9 mouse cellular contexts compared by ENCODE assay signal in genomic region chr6:91147152-91147770, GRCm38 (mm10). TPM values are rescaled to one million over a fixed set of nuclear protein-coding genes. Genes with fewer than 3 reads are reported as not detected.
A peak's percentile ranks its signal among the peaks of the same experiment; 100 is the strongest.
DNase-seq lines count a peak whose midpoint lies in the region; ATAC-seq and TF ChIP-seq lines count a peak whose summit lies in the region.
"Had no signal": no experiment of that assay in that cellular context is flagged by ENCODE, and none has a peak within 500 bp of the region (broad histone marks: within the 10 kb centered on the region; RNA-seq: fewer than 3 reads in every experiment).

No protein-coding gene starts in this region.

- peak overlapping the region; percentile 20 for H3K4me2 ChIP-seq in hindbrain, embryonic 13.5 days
- H3K4me2 ChIP-seq in stomach, postnatal 0 days (replicated peaks; ENCODE audit: low read depth): no peak overlapping the region
- H3K4me2 ChIP-seq: lung, embryonic 15.5 days had no signal

- peaks cover 18% of the 10 kb centered on the region for H3K4me1 ChIP-seq in embryonic facial prominence, embryonic 10.5 days
- peaks cover 39% of the 10 kb centered on the region for H3K4me1 ChIP-seq in hindbrain, embryonic 13.5 days (replicated peaks)
- no peaks in the 10 kb centered on the region for H3K4me1 ChIP-seq in stomach, postnatal 0 days (replicated peaks; ENCODE audit: control insufficient read depth, insufficient read depth)
- H3K4me1 ChIP-seq: lung, embryonic 15.5 days had no signal

- no peaks in the 10 kb centered on the region for H3K9me3 ChIP-seq in embryonic facial prominence, embryonic 10.5 days
- no peaks in the 10 kb centered on the region for H3K9me3 ChIP-seq in hindbrain, embryonic 13.5 days
- no peaks in the 10 kb centered on the region for H3K9me3 ChIP-seq in stomach, postnatal 0 days (ENCODE audit: control insufficient read depth, low read length)
- H3K9me3 ChIP-seq: lung, embryonic 15.5 days had no signal

- 92% methylated on average over 2 of the region's 2 CpGs for WGBS in embryonic facial prominence, embryonic 10.5 days
- 65% methylated on average over 2 of the region's 2 CpGs for WGBS in hindbrain, embryonic 13.5 days
- 72% methylated on average over 2 of the region's 2 CpGs for WGBS in stomach, postnatal 0 days

- H3K27ac ChIP-seq in layer of hippocampus, adult 2 months: peak overlapping the region; percentile 51; the same call in 1 of the 2 replicates
- 0 out of 2 replicates have a peak overlapping the region, but pooled peaks have one; percentile 36 for H3K27ac ChIP-seq in embryonic facial prominence, embryonic 10.5 days (replicated peaks)
- H3K27ac ChIP-seq in hindbrain, embryonic 13.5 days: peak overlapping the region; percentile 94
- no peak overlapping the region for H3K27ac ChIP-seq in stomach, postnatal 0 days (replicated peaks)
- H3K27ac ChIP-seq: lung, embryonic 15.5 days had no signal

- H3K9ac ChIP-seq in hindbrain, embryonic 13.5 days: no peak overlapping the region
- no peak overlapping the region for H3K9ac ChIP-seq in stomach, postnatal 0 days (ENCODE audit: low read length)
- H3K9ac ChIP-seq: lung, embryonic 15.5 days had no signal

- H3K4me3 ChIP-seq in layer of hippocampus, adult 2 months: no peak overlapping the region
- H3K4me3 ChIP-seq in embryonic facial prominence, embryonic 10.5 days: no peak overlapping the region
- H3K4me3 ChIP-seq in hindbrain, embryonic 13.5 days: no peak overlapping the region
- no peak overlapping the region for H3K4me3 ChIP-seq in stomach, postnatal 0 days (ENCODE audit: low read depth, low read length)
- H3K4me3 ChIP-seq: lung, embryonic 15.5 days had no signal

- peak; percentile 84 for ATAC-seq in hindbrain, embryonic 13.5 days (ENCODE audit: low FRiP score)
- no peak for ATAC-seq in monocyte, adult 5-6 weeks (replicated peaks; ENCODE audit: insufficient number of reproducible peaks, low FRiP score, low TSS enrichment, poor library complexity, severe bottlenecking)
- ATAC-seq in stomach, postnatal 0 days (ENCODE audit: low FRiP score, low TSS enrichment): no peak

- 0 out of 2 replicates have a peak, but pooled peaks cover 6% of the 10 kb centered on the region for H3K27me3 ChIP-seq in embryonic facial prominence, embryonic 10.5 days (replicated peaks; ENCODE audit: low read depth, poor library complexity, severe bottlenecking)
- no peaks in the 10 kb centered on the region for H3K27me3 ChIP-seq in hindbrain, embryonic 13.5 days
- no peaks in the 10 kb centered on the region for H3K27me3 ChIP-seq in stomach, postnatal 0 days (ENCODE audit: control insufficient read depth, insufficient read depth, low read length)
- H3K27me3 ChIP-seq: lung, embryonic 15.5 days had no signal

- no peaks in the 10 kb centered on the region for H3K36me3 ChIP-seq in embryonic facial prominence, embryonic 10.5 days (replicated peaks)
- no peaks in the 10 kb centered on the region for H3K36me3 ChIP-seq in hindbrain, embryonic 13.5 days
- H3K36me3 ChIP-seq in stomach, postnatal 0 days (ENCODE audit: control insufficient read depth, insufficient read depth, low read length): no peaks in the 10 kb centered on the region
- H3K36me3 ChIP-seq: lung, embryonic 15.5 days had no signal

- no peak for DNase-seq in layer of hippocampus, adult 2 months (ENCODE audit: low spot score in 2 of 2)
- DNase-seq in layer of hippocampus, postnatal 36 days: no peak
- DNase-seq in embryonic facial prominence, embryonic 10.5 days (ENCODE audit: low spot score): no peak
- DNase-seq in retina, embryonic 14.5 days (ENCODE audit: low spot score): peak; percentile 70
- no peak for DNase-seq in kidney, postnatal 14 days
- no peak for DNase-seq in stomach, postnatal 0 days (ENCODE audit: low spot score)

- TF ChIP-seq CTCF in layer of hippocampus, adult 2 months (conservative IDR thresholded peaks at IDR 0.05): no peak
- TF ChIP-seq CTCF in stomach, postnatal 0 days (IDR thresholded peaks at IDR 0.05; ENCODE audit: low read depth): no peak

- no peak for TF ChIP-seq EP300 in stomach, postnatal 0 days (optimal IDR thresholded peaks at IDR 0.05)

RNA-seq across cellular contexts. Expression of gene Hdac11, which starts 9.2 kb away (rescaled TPM):
- total RNA-seq in layer of hippocampus, adult 2 months (2021): 100 to 1,000 TPM; 154 to 156 TPM
- total RNA-seq in layer of hippocampus, postnatal 36 days (2021): 100 to 1,000 TPM; 143 to 159 TPM
- 8.6 and 9.8 TPM in 2 replicates for polyA plus RNA-seq in embryonic facial prominence, embryonic 10.5 days (2016; fragmentation: Nextera tagmentation; extraction: Ambion mirVana)
- 33.6 and 34.2 TPM in 2 replicates for polyA plus RNA-seq in hindbrain, embryonic 13.5 days (2015; fragmentation: Nextera tagmentation; extraction: Ambion mirVana)
- 0.43 to 1.6 TPM (median 1.3 TPM) in 3 replicates for total RNA-seq in monocyte, adult 5-6 weeks (2017)
- 6.5 and 7.1 TPM in 2 replicates for polyA plus RNA-seq in stomach, postnatal 0 days (2015; fragmentation: Nextera tagmentation; extraction: Ambion mirVana)

RNA-seq across cellular contexts. Expression of gene Nup210, which starts 30.6 kb away (rescaled TPM):
- 10 to 100 TPM; 19.9 to 22.3 TPM for total RNA-seq in layer of hippocampus, adult 2 months (2021)
- 10 to 100 TPM; 19.1 to 24.7 TPM for total RNA-seq in layer of hippocampus, postnatal 36 days (2021)
- polyA plus RNA-seq in embryonic facial prominence, embryonic 10.5 days (2016; fragmentation: Nextera tagmentation; extraction: Ambion mirVana): 15.8 and 17.3 TPM in 2 replicates
- polyA plus RNA-seq in hindbrain, embryonic 13.5 days (2015; fragmentation: Nextera tagmentation; extraction: Ambion mirVana): 17.0 and 17.4 TPM in 2 replicates
- total RNA-seq in monocyte, adult 5-6 weeks (2017): 73.6 to 178 TPM (median 77.9 TPM) in 3 replicates
- 2.2 and 2.4 TPM in 2 replicates for polyA plus RNA-seq in stomach, postnatal 0 days (2015; fragmentation: Nextera tagmentation; extraction: Ambion mirVana)

Comparison
In these comparisons a context has a peak if more than half of its experiments do, and no peak if none do; other contexts are left out.
1. RNA of gene Hdac11, which starts 9.2 kb away (total RNA-seq): 143 to 159 TPM in layer of hippocampus, postnatal 36 days and 154 to 156 TPM in layer of hippocampus, adult 2 months; 0.43 to 1.6 TPM in monocyte, adult 5-6 weeks; every median in the first group is over 10 times any median in the second.